Mouse (Mus musculus) intestine, embryonic 16.5 days (tissue): Measurements from ENCODE around the gene Sfi1. TPM values are rescaled to one million over a fixed set of nuclear protein-coding genes. Genes with fewer than 3 reads are reported as not detected.
"Not testable (repeated sequence)": the region's sequence is repeated elsewhere in the genome, so short reads cannot be mapped to it uniquely, and the experiment has no call there.

Experiments
- ATAC-seq: fragments of 200-750 bp; cut with Nextera tagmentation; 2 replicates; pipeline ENCODE4 v1.8.0; 2017; ENCODE audit warnings: moderate TSS enrichment, moderate library complexity
- H3K27ac ChIP-seq: fragments of 300-500 bp; sonication (generic); 2 replicates; pipeline ENCODE4 v1.5.1; 2014; ENCODE audit warnings: mild to moderate bottlenecking, low read length
- H3K27me3 ChIP-seq: fragments of 300-500 bp; sonication (generic); replicated peaks from 2 replicates; pipeline ENCODE4 v1.6.1; 2014; ENCODE audit warnings: low read length, control low read depth, mixed read lengths; ENCODE audit not compliant: control insufficient read depth, insufficient read depth
- H3K36me3 ChIP-seq: fragments of 300-500 bp; sonication (generic); 2 replicates; pipeline ENCODE4 v1.6.1; 2014; ENCODE audit warnings: low read length, control low read depth; ENCODE audit not compliant: control insufficient read depth, insufficient read depth
- H3K4me1 ChIP-seq: fragments of 300-500 bp; sonication (generic); 2 replicates; pipeline ENCODE4 v1.6.1; 2014; ENCODE audit warnings: low read length, control low read depth, mixed read lengths; ENCODE audit not compliant: control insufficient read depth, insufficient read depth
- H3K4me2 ChIP-seq: fragments of 300-500 bp; sonication (generic); 2 replicates; pipeline ENCODE4 v1.6.1; 2014; ENCODE audit warnings: low read depth, low read length, control low read depth
- H3K4me3 ChIP-seq: fragments of 300-500 bp; sonication (generic); 2 replicates; pipeline ENCODE4 v1.5.1; 2014; ENCODE audit warnings: mild to moderate bottlenecking, low read length
- H3K9ac ChIP-seq: fragments of 300-500 bp; sonication (generic); 2 replicates; pipeline ENCODE4 v1.6.1; 2014; ENCODE audit warnings: low read depth, low read length
- H3K9me3 ChIP-seq: fragments of 300-500 bp; sonication (generic); 2 replicates; pipeline ENCODE4 v1.6.1; 2016; ENCODE audit warnings: low read length, control low read depth; ENCODE audit not compliant: control insufficient read depth
- WGBS: fragments of 180-500 bp; shearing (Covaris S2); extraction: QIAGEN DNeasy Blood & Tissue Kit; methylation state at CpG from one replicate; pipeline ENCODE4 v1.1.7; 2014; 5-methylcytosine and 5-hydroxymethylcytosine counted together
- polyA plus RNA-seq: library from polyadenylated mRNA; unstranded; fragments of >200 nt; fragmentation: Nextera tagmentation; extraction: Ambion mirVana; gene quantifications from 2 replicates; pipeline ENCODE4 v1.2.1, GENCODE M21; 2015

Sfi1 gene
- polyA plus RNA-seq, 1 experiment from 2014 or later, result 12.6 TPM

GRCm38 (mm10) chr11:3179726-3180092 is 13.6 kb downstream of the Sfi1 start:
- H3K9me3 ChIP-seq, ATAC-seq, H3K27me3 ChIP-seq, H3K36me3 ChIP-seq, H3K27ac ChIP-seq, H3K4me3 ChIP-seq, H3K9ac ChIP-seq, H3K4me1 ChIP-seq, H3K4me2 ChIP-seq: not testable (repeated sequence)
- 88% methylated on average over 7 of the region's 7 CpGs for WGBS

- not testable (repeated sequence) for H3K9me3 ChIP-seq, H3K4me2 ChIP-seq, H3K27me3 ChIP-seq, H3K36me3 ChIP-seq, H3K27ac ChIP-seq, H3K4me3 ChIP-seq, H3K9ac ChIP-seq, H3K4me1 ChIP-seq, ATAC-seq
- 85% methylated on average over 6 of the region's 6 CpGs for WGBS
Measured at GRCm38 (mm10) chr11:3178968-3179725, 14.1 kb downstream of the Sfi1 start.

- H3K36me3 ChIP-seq, H3K27ac ChIP-seq, H3K9me3 ChIP-seq, H3K4me3 ChIP-seq, H3K9ac ChIP-seq, H3K4me1 ChIP-seq, H3K4me2 ChIP-seq, H3K27me3 ChIP-seq: not testable (repeated sequence)
- peak; percentile 44 for ATAC-seq
- WGBS, result 82% methylated on average over 11 of the region's 11 CpGs
Measured at GRCm38 (mm10) chr11:3173425-3174318, 19.6 kb downstream of the Sfi1 start.

- not testable (repeated sequence) for H3K36me3 ChIP-seq, ATAC-seq
- WGBS, result 57% methylated on average over 5 of the region's 6 CpGs
Measured at GRCm38 (mm10) chr11:3172526-3172925, 20.7 kb downstream of the Sfi1 start.

GRCm38 (mm10) chr11:3171931-3172330 is 21.3 kb downstream of the Sfi1 start:
- 71% methylated on average over 1 of the region's 1 CpGs for whole genome bisulfite sequencing
- H3K9me3 ChIP-seq, ATAC-seq, H3K9ac ChIP-seq, H3K27ac ChIP-seq, H3K4me3 ChIP-seq, H3K36me3 ChIP-seq, H3K4me2 ChIP-seq, H3K4me1 ChIP-seq, H3K27me3 ChIP-seq: not testable (repeated sequence)

More at GRCm38 (mm10) chr11:3172526-3172925, 20.7 kb downstream of the Sfi1 start:
- H3K9ac ChIP-seq, H3K4me2 ChIP-seq, H3K4me1 ChIP-seq, H3K4me3 ChIP-seq, H3K27ac ChIP-seq, H3K27me3 ChIP-seq, H3K9me3 ChIP-seq: not testable (repeated sequence)

- H3K9me3 ChIP-seq, H3K4me2 ChIP-seq, H3K27ac ChIP-seq, H3K4me1 ChIP-seq, H3K9ac ChIP-seq, H3K4me3 ChIP-seq, H3K27me3 ChIP-seq, H3K36me3 ChIP-seq: not testable (repeated sequence)
- 71% methylated on average over 2 of the region's 2 CpGs for whole genome bisulfite sequencing
- peak; percentile 49; the same call in 1 of the 2 replicates for ATAC-seq
Measured at GRCm38 (mm10) chr11:3169042-3169441, 24.2 kb downstream of the Sfi1 start.

- not testable (repeated sequence) for H3K9ac ChIP-seq, H3K27ac ChIP-seq, H3K9me3 ChIP-seq, H3K27me3 ChIP-seq, H3K4me1 ChIP-seq, H3K4me2 ChIP-seq, H3K4me3 ChIP-seq, ATAC-seq, H3K36me3 ChIP-seq
- WGBS, result 64% methylated on average over 4 of the region's 4 CpGs
Measured at GRCm38 (mm10) chr11:3167571-3168001, 25.7 kb downstream of the Sfi1 start.

- H3K4me2 ChIP-seq, H3K9me3 ChIP-seq, H3K27ac ChIP-seq, H3K27me3 ChIP-seq, H3K9ac ChIP-seq, H3K4me3 ChIP-seq, ATAC-seq, H3K36me3 ChIP-seq, H3K4me1 ChIP-seq: not testable (repeated sequence)
- 89% methylated on average over 4 of the region's 4 CpGs for WGBS
Measured at GRCm38 (mm10) chr11:3167129-3167528, 26.1 kb downstream of the Sfi1 start.

- H3K9ac ChIP-seq, ATAC-seq, H3K4me2 ChIP-seq, H3K4me3 ChIP-seq, H3K27ac ChIP-seq, H3K4me1 ChIP-seq, H3K9me3 ChIP-seq, H3K27me3 ChIP-seq, H3K36me3 ChIP-seq: not testable (repeated sequence)
Measured at GRCm38 (mm10) chr11:3166321-3166720, 26.9 kb downstream of the Sfi1 start.
